12 mouse cellular contexts compared by ENCODE assay signal in the genomic region with DNA sequence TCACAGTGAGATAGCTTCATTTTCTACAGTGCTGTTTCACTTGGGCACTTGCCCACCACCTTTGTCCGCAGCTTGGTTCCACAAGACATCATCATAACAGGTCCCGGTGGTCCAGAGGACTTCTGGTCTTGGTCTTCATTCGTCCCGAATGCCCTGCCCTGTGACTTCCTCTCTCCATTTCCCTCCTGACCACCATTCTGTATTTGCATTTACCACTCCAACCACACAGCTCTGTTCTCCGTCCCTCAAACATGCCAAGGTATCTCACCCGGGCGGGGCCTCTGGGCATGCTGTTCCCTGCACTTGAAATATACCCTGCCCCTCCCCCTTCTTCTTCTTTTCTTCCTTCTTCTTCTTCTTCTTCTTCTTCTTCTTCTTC. TPM values are rescaled to one million over a fixed set of nuclear protein-coding genes. Genes with fewer than 3 reads are reported as not detected.
DNase-seq lines count a peak whose midpoint lies in the region; ATAC-seq lines count a peak whose summit lies in the region.
"Had no signal": no experiment of that assay in that cellular context is flagged by ENCODE, and none has a peak within 500 bp of the region (broad histone marks: within the 10 kb centered on the region; RNA-seq: fewer than 3 reads in every experiment).

No protein-coding gene starts in this region.

- 56% methylated on average over 7 of the region's 7 CpGs for WGBS in neural tube, embryonic 15.5 days
- WGBS in liver, embryonic 11.5 days = 36% methylated on average over 7 of the region's 7 CpGs

- no peaks in the 10 kb centered on the region for H3K36me3 ChIP-seq in megakaryocyte, embryonic 14.5 days (replicated peaks; ENCODE audit: low read length)
- H3K36me3 ChIP-seq in neural tube, embryonic 15.5 days = no peaks in the 10 kb centered on the region
- H3K36me3 ChIP-seq in liver, embryonic 11.5 days (ENCODE audit: control insufficient read depth, insufficient read depth, low read length) = no peaks in the 10 kb centered on the region
- H3K36me3 ChIP-seq: embryonic facial prominence, embryonic 13.5 days; hindbrain, embryonic 10.5 days; liver, embryonic 12.5 days had no signal

- H3K4me2 ChIP-seq in neural tube, embryonic 15.5 days = peak overlapping the region; percentile 15; the same call in 1 of the 2 replicates
- H3K4me2 ChIP-seq in liver, embryonic 11.5 days = no peak overlapping the region
- H3K4me2 ChIP-seq: embryonic facial prominence, embryonic 13.5 days; forebrain, embryonic 13.5 days; liver, embryonic 12.5 days had no signal

- H3K4me1 ChIP-seq in megakaryocyte, embryonic 14.5 days = peaks cover 19% of the 10 kb centered on the region
- H3K4me1 ChIP-seq in neural tube, embryonic 15.5 days = peaks cover 11% of the 10 kb centered on the region; the same call in 1 of the 2 replicates
- no peaks in the 10 kb centered on the region for H3K4me1 ChIP-seq in liver, embryonic 11.5 days (replicated peaks; ENCODE audit: control insufficient read depth, insufficient read depth, low read length)
- H3K4me1 ChIP-seq: forebrain, embryonic 13.5 days; liver, embryonic 12.5 days had no signal

- H3K27me3 ChIP-seq in megakaryocyte, embryonic 14.5 days (replicated peaks) = peaks cover 20% of the 10 kb centered on the region
- 0 out of 2 replicates have a peak, but pooled peaks cover 6% of the 10 kb centered on the region for H3K27me3 ChIP-seq in neural tube, embryonic 15.5 days (replicated peaks)
- H3K27me3 ChIP-seq in liver, embryonic 11.5 days (replicated peaks; ENCODE audit: control insufficient read depth, insufficient read depth, low read length) = peaks cover 3% of the 10 kb centered on the region; the same call in 1 of the 2 replicates

- H3K9me3 ChIP-seq in megakaryocyte, embryonic 14.5 days = no peaks in the 10 kb centered on the region
- no peaks in the 10 kb centered on the region for H3K9me3 ChIP-seq in neural tube, embryonic 15.5 days (replicated peaks)
- H3K9me3 ChIP-seq in liver, embryonic 11.5 days (ENCODE audit: control insufficient read depth, low read length) = no peaks in the 10 kb centered on the region
- H3K9me3 ChIP-seq: embryonic facial prominence, embryonic 13.5 days; forebrain, embryonic 13.5 days; hindbrain, embryonic 10.5 days; liver, embryonic 12.5 days had no signal

- ATAC-seq in megakaryocyte, adult 5-6 weeks (ENCODE audit: poor library complexity, severe bottlenecking) = no peak
- peak; percentile 56 to 67 for ATAC-seq in hematopoietic stem cell, adult 5-6 weeks (replicated peaks in 1 of 2; ENCODE audit: insufficient read depth in 1 of 2, low FRiP score in 2 of 2, low TSS enrichment in 1 of 2, low read depth in 1 of 2, poor library complexity in 2 of 2, severe bottlenecking in 2 of 2)
- no peak for ATAC-seq in neural tube, embryonic 15.5 days (ENCODE audit: low FRiP score)
- no peak for ATAC-seq in liver, embryonic 11.5 days (replicated peaks; ENCODE audit: low FRiP score)
- ATAC-seq: liver, embryonic 12.5 days had no signal

- H3K27ac ChIP-seq in neural tube, embryonic 15.5 days (replicated peaks) = no peak overlapping the region
- no peak overlapping the region for H3K27ac ChIP-seq in liver, embryonic 11.5 days (ENCODE audit: low read depth, low read length)
- H3K27ac ChIP-seq: embryonic facial prominence, embryonic 13.5 days; forebrain, embryonic 13.5 days; hindbrain, embryonic 10.5 days; liver, embryonic 12.5 days had no signal

- peak overlapping the region; percentile 85 for H3K4me3 ChIP-seq in megakaryocyte, embryonic 14.5 days (replicated peaks)
- no peak overlapping the region for H3K4me3 ChIP-seq in neural tube, embryonic 15.5 days (replicated peaks)
- H3K4me3 ChIP-seq in liver, embryonic 11.5 days (ENCODE audit: low read depth, low read length) = no peak overlapping the region
- H3K4me3 ChIP-seq: embryonic facial prominence, embryonic 13.5 days; forebrain, embryonic 13.5 days; hindbrain, embryonic 10.5 days; liver, embryonic 12.5 days had no signal

- no peak overlapping the region for H3K9ac ChIP-seq in neural tube, embryonic 15.5 days (replicated peaks)
- H3K9ac ChIP-seq in liver, embryonic 11.5 days (ENCODE audit: low read depth, low read length) = no peak overlapping the region
- H3K9ac ChIP-seq: embryonic facial prominence, embryonic 13.5 days; forebrain, embryonic 13.5 days; liver, embryonic 12.5 days had no signal

- intact Hi-C loops in heart, postnatal 25 days (cut with DNase I) = loop anchor here (1.0 to 10.0 kb wide), 3 partner anchors 162 to 467 kb away; no protein-coding TSS in a partner anchor

- peak; percentile 78 for DNase-seq in heart, adult 11 months
- DNase-seq in heart, postnatal 25 days (ENCODE audit: low spot score) = no peak
- no peak for DNase-seq in liver, embryonic 11.5 days (ENCODE audit: low spot score)
- no peak for DNase-seq in embryo, embryonic 10 days (ENCODE audit: low spot score)

RNA-seq across cellular contexts. Expression of gene Gsto1, which starts 33.3 kb away (rescaled TPM):
- 100 to 1,000 TPM; 165 to 166 TPM for total RNA-seq in heart, postnatal 25 days (2021)
- polyA plus RNA-seq in megakaryocyte, embryonic 14.5 days (2012; ENCODE audit: insufficient read depth, low replicate concordance) = 187 and 263 TPM in 2 replicates
- 159 and 168 TPM in 2 replicates for total RNA-seq in megakaryocyte, adult 5-6 weeks (2015)
- 75.9 and 92.0 TPM in 2 replicates for total RNA-seq in megakaryocyte, adult 5-6 weeks (2017)
- total RNA-seq in hematopoietic stem cell, adult 5-6 weeks (2017) = 96.4 and 117 TPM in 2 replicates
- polyA plus RNA-seq in neural tube, embryonic 15.5 days (2015; fragmentation: Nextera tagmentation; extraction: Ambion mirVana) = 156 and 169 TPM in 2 replicates
- 183 and 195 TPM in 2 replicates for polyA plus RNA-seq in liver, embryonic 11.5 days (2014; fragmentation: Nextera tagmentation; extraction: Ambion mirVana)

RNA-seq across cellular contexts. Expression of gene Gsto2, which starts 43.9 kb away (rescaled TPM):
- 1 to 10 TPM; 1.9 to 2.0 TPM for total RNA-seq in heart, postnatal 25 days (2021)
- not detected in 2 replicates for polyA plus RNA-seq in megakaryocyte, embryonic 14.5 days (2012; ENCODE audit: insufficient read depth, low replicate concordance)
- total RNA-seq in megakaryocyte, adult 5-6 weeks (2015) = not detected in 2 replicates
- total RNA-seq in megakaryocyte, adult 5-6 weeks (2017) = not detected in 2 replicates
- total RNA-seq in hematopoietic stem cell, adult 5-6 weeks (2017) = not detected in 2 replicates
- polyA plus RNA-seq in neural tube, embryonic 15.5 days (2015; fragmentation: Nextera tagmentation; extraction: Ambion mirVana) = 1.4 and 1.8 TPM in 2 replicates
- polyA plus RNA-seq in liver, embryonic 11.5 days (2014; fragmentation: Nextera tagmentation; extraction: Ambion mirVana) = 0.55 and 0.67 TPM in 2 replicates

Comparison
In these comparisons a context has a peak if more than half of its experiments do, and no peak if none do; other contexts are left out.
1. ATAC-seq: peak in hematopoietic stem cell, adult 5-6 weeks (2 of 2); none in megakaryocyte, adult 5-6 weeks (single experiment), neural tube, embryonic 15.5 days (single experiment) and liver, embryonic 11.5 days (single experiment).